Mouse (Mus musculus) liver, embryonic 12.5 days (tissue): ENCODE data around the gene Rgs8. TPM values are rescaled to one million over a fixed set of nuclear protein-coding genes. Genes with fewer than 3 reads are reported as not detected.

Source experiments
- ATAC-seq: fragments of 200-750 bp; cut with Nextera tagmentation; 2 replicates; pipeline ENCODE4 v1.8.0; 2017; ENCODE audit warnings: moderate number of reproducible peaks, mild to moderate bottlenecking, moderate library complexity
- H3K27ac ChIP-seq: fragments of 300-500 bp; sonication (generic); 2 replicates; pipeline ENCODE4 v1.5.1; 2016; ENCODE audit warnings: mild to moderate bottlenecking
- H3K27me3 ChIP-seq: fragments of 300-500 bp; sonication (generic); replicated peaks from 2 replicates; pipeline ENCODE4 v1.6.1; 2016; ENCODE audit warnings: mild to moderate bottlenecking, moderate library complexity
- H3K36me3 ChIP-seq: fragments of 300-500 bp; sonication (generic); 2 replicates; pipeline ENCODE4 v1.6.1; 2016; ENCODE audit warnings: mild to moderate bottlenecking, moderate library complexity
- H3K4me1 ChIP-seq: fragments of 300-500 bp; sonication (generic); 2 replicates; pipeline ENCODE4 v1.6.1; 2016
- H3K4me2 ChIP-seq: fragments of 300-500 bp; sonication (generic); 2 replicates; pipeline ENCODE4 v1.6.1; 2016; ENCODE audit warnings: mild to moderate bottlenecking, moderate library complexity
- H3K4me3 ChIP-seq: fragments of 300-500 bp; sonication (generic); 2 replicates; pipeline ENCODE4 v1.5.1; 2016; ENCODE audit warnings: mild to moderate bottlenecking, moderate library complexity
- H3K9ac ChIP-seq: fragments of 300-500 bp; sonication (generic); 2 replicates; pipeline ENCODE4 v1.6.1; 2016; ENCODE audit warnings: mild to moderate bottlenecking, moderate library complexity
- H3K9me3 ChIP-seq: fragments of 300-500 bp; sonication (generic); replicated peaks from 2 replicates; pipeline ENCODE4 v1.6.1; 2016; ENCODE audit warnings: mild to moderate bottlenecking, moderate library complexity
- WGBS: fragments of 180-500 bp; shearing (Covaris S2); methylation state at CpG from one replicate; pipeline ENCODE4 v1.1.7; 2016; ENCODE audit not compliant: insufficient replicate concordance; 5-methylcytosine and 5-hydroxymethylcytosine counted together
- polyA plus RNA-seq: library from polyadenylated mRNA; unstranded; fragments of >200 nt; fragmentation: Nextera tagmentation; extraction: Ambion mirVana; gene quantifications from 2 replicates; pipeline ENCODE4 v1.2.1, GENCODE M21; 2016

Gene Rgs8
- polyA plus RNA-seq, 1 experiment from 2014 or later, result 0.10 TPM

GRCm38 (mm10) chr1:153739437-153740015, 86.7 kb downstream of the Rgs8 start:
- no peak for ATAC-seq
- H3K4me2 ChIP-seq, result peak overlapping the region; percentile 56
- 0 out of 2 replicates have a peak, but pooled peaks cover 5% of the 10 kb centered on the region for H3K4me1 ChIP-seq
- H3K4me3 ChIP-seq, result peak overlapping the region; percentile 28; the same call in 1 of the 2 replicates
- H3K36me3 ChIP-seq, result no peaks in the 10 kb centered on the region
- WGBS, result 15% methylated on average over 13 of the region's 13 CpGs
- H3K9me3 ChIP-seq, result no peaks in the 10 kb centered on the region
- H3K27me3 ChIP-seq, result peaks cover 73% of the 10 kb centered on the region
- H3K27ac ChIP-seq, result no peak overlapping the region
- no peak overlapping the region for H3K9ac ChIP-seq

GRCm38 (mm10) chr1:153740145-153740544, 87.3 kb downstream of the Rgs8 start, which contains the start of gene Rgs16:
TSS of gene Rgs16 (plus strand) at chr1:153740349.
- Histone ChIP-seq H3K9me3 (no peaks in the 10 kb centered on the region), H3K36me3 (no peaks in the 10 kb centered on the region), H3K4me3 (peak within 1 kb of the TSS; percentile 28), H3K4me1 (0 out of 2 replicates have a peak, but pooled peaks cover 5% of the 10 kb centered on the region), H3K9ac (no peak within 1 kb of the TSS), H3K27ac (no peak within 1 kb of the TSS), H3K4me2 (peak within 1 kb of the TSS; percentile 56), H3K27me3 (peaks cover 68% of the 10 kb centered on the region)
- under 1% methylated on average over 27 of the region's 28 CpGs for WGBS
- ATAC-seq, result peak; percentile 45; the same call in 1 of the 2 replicates

GRCm38 (mm10) chr1:153740775-153741400, 88.1 kb downstream of the Rgs8 start:
- Histone ChIP-seq H3K27ac (no peak overlapping the region), H3K36me3 (no peaks in the 10 kb centered on the region), H3K27me3 (peaks cover 61% of the 10 kb centered on the region), H3K9me3 (no peaks in the 10 kb centered on the region), H3K4me3 (0 out of 2 replicates have a peak overlapping the region, but pooled peaks have one; percentile 28), H3K9ac (no peak overlapping the region), H3K4me1 (0 out of 2 replicates have a peak, but pooled peaks cover 5% of the 10 kb centered on the region), H3K4me2 (peak overlapping the region; percentile 56)
- 39% methylated on average over 12 of the region's 12 CpGs for WGBS
- no peak for ATAC-seq

GRCm38 (mm10) chr1:153741551-153742316, 88.9 kb downstream of the Rgs8 start:
- 60% methylated on average over 18 of the region's 18 CpGs for WGBS
- no peak overlapping the region for H3K27ac ChIP-seq
- no peak overlapping the region for H3K4me3 ChIP-seq
- ATAC-seq, result no peak
- H3K4me1 ChIP-seq, result peaks cover 5% of the 10 kb centered on the region; the same call in 1 of the 2 replicates
- H3K4me2 ChIP-seq, result no peak overlapping the region
- no peaks in the 10 kb centered on the region for H3K9me3 ChIP-seq
- no peaks in the 10 kb centered on the region for H3K36me3 ChIP-seq
- peaks cover 54% of the 10 kb centered on the region for H3K27me3 ChIP-seq
- H3K9ac ChIP-seq, result no peak overlapping the region

DNA sequence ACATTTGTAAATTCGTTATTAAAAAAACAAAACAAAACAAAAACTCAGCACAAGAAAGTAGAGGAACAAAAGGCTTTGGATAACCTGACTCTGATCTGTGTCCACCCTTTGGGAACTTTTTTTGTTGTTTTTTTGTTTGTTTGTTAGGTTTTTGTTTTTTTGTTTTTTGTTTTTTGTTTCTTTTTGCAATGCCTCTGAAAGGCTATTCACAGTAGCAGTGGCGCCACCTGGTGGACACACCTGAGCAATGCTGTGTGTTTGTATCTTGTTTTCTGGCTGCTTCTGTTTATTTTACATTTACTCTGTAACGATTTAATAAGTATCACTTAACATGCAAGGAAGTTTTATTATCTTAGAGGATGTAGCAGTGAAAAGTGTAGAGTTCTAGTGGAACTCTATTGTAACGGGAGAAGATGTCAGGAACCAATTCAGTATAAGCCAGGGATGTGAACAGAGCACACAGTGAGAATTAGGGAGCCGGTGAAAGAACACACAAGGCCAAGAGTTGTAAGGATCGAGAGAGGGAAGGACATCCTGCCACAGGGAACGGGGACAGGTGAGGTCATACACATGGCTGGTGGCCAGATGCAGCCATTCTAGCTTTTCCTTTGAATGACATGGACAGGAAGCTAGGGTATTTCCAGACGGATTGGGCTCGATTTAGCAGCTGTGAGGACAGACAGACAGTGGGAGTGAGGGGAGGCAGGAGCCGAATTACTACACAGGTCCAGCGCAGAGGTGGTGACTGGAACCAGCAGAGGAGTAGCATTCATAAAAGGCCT, 89.7 kb downstream of the Rgs8 start:
- Histone ChIP-seq H3K36me3 (no peaks in the 10 kb centered on the region), H3K4me3 (no peak overlapping the region), H3K4me2 (no peak overlapping the region), H3K9me3 (no peaks in the 10 kb centered on the region), H3K27ac (no peak overlapping the region), H3K9ac (no peak overlapping the region), H3K4me1 (peaks cover 11% of the 10 kb centered on the region), H3K27me3 (peaks cover 45% of the 10 kb centered on the region)
- 44% methylated on average over 11 of the region's 11 CpGs for WGBS
- no peak for ATAC-seq

- no peak overlapping the region for H3K4me2 ChIP-seq
- H3K27ac ChIP-seq, result no peak overlapping the region
- peaks cover 9% of the 10 kb centered on the region for H3K27me3 ChIP-seq
- no peaks in the 10 kb centered on the region for H3K36me3 ChIP-seq
- no peak overlapping the region for H3K9ac ChIP-seq
- WGBS, result 79% methylated on average over 14 of the region's 14 CpGs
- peaks cover 36% of the 10 kb centered on the region for H3K4me1 ChIP-seq
- no peaks in the 10 kb centered on the region for H3K9me3 ChIP-seq
- no peak overlapping the region for H3K4me3 ChIP-seq
- no peak for ATAC-seq
Observed at GRCm38 (mm10) chr1:153746119-153746670, 93.4 kb downstream of the Rgs8 start.

- no peak for ATAC-seq
- no peak overlapping the region for H3K9ac ChIP-seq
- WGBS, result 4% methylated on average over 12 of the region's 12 CpGs
- peaks cover 4% of the 10 kb centered on the region for H3K27me3 ChIP-seq
- peaks cover 42% of the 10 kb centered on the region for H3K4me1 ChIP-seq
- H3K36me3 ChIP-seq, result no peaks in the 10 kb centered on the region
- no peak overlapping the region for H3K4me3 ChIP-seq
- H3K9me3 ChIP-seq, result no peaks in the 10 kb centered on the region
- no peak overlapping the region; the same call in 1 of the 2 replicates for H3K4me2 ChIP-seq
- no peak overlapping the region for H3K27ac ChIP-seq
Observed at GRCm38 (mm10) chr1:153746728-153747127, 93.9 kb downstream of the Rgs8 start.

- peaks cover 52% of the 10 kb centered on the region for H3K4me1 ChIP-seq
- no peaks in the 10 kb centered on the region for H3K9me3 ChIP-seq
- H3K4me3 ChIP-seq, result peak overlapping the region; percentile 56; the same call in 1 of the 2 replicates
- H3K27ac ChIP-seq, result peak overlapping the region; percentile 87
- peak overlapping the region; percentile 65 for H3K4me2 ChIP-seq
- H3K9ac ChIP-seq, result peak overlapping the region; percentile 67; the same call in 1 of the 2 replicates
- ATAC-seq, result no peak
- 54% methylated on average over 12 of the region's 12 CpGs for WGBS
- no peaks in the 10 kb centered on the region for H3K27me3 ChIP-seq
- no peaks in the 10 kb centered on the region for H3K36me3 ChIP-seq
Observed at GRCm38 (mm10) chr1:153747861-153748530, 95.2 kb downstream of the Rgs8 start.

DNA sequence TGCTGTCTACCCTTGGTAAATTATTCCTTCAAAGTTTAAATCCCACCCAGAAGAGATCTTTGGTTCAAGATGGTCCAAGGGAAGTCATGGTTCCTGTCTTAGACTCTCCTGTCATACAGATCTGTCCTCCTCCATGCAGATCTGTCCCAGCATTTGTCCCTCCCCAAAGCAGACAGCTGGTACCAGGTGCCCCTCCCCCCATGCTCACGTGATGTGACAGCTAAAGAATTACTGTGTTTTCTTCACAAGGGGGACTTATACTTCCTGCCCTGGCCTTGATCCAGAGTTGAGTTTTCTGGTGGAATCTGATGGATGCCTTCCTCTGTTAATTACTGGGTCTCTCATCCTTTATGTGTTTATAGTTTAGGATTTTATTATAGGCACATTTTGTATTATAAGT, 95.7 kb downstream of the Rgs8 start:
- Histone ChIP-seq H3K27me3 (no peaks in the 10 kb centered on the region), H3K4me2 (peak overlapping the region; percentile 65), H3K36me3 (peaks cover under 1% of the 10 kb centered on the region; the same call in 1 of the 2 replicates), H3K9ac (peak overlapping the region; percentile 67), H3K4me1 (peaks cover 52% of the 10 kb centered on the region), H3K4me3 (peak overlapping the region; percentile 56), H3K27ac (peak overlapping the region; percentile 87), H3K9me3 (no peaks in the 10 kb centered on the region)
- ATAC-seq, result peak; percentile 21; the same call in 1 of the 2 replicates
- WGBS, result 0% methylated on average over 1 of the region's 1 CpGs

DNA sequence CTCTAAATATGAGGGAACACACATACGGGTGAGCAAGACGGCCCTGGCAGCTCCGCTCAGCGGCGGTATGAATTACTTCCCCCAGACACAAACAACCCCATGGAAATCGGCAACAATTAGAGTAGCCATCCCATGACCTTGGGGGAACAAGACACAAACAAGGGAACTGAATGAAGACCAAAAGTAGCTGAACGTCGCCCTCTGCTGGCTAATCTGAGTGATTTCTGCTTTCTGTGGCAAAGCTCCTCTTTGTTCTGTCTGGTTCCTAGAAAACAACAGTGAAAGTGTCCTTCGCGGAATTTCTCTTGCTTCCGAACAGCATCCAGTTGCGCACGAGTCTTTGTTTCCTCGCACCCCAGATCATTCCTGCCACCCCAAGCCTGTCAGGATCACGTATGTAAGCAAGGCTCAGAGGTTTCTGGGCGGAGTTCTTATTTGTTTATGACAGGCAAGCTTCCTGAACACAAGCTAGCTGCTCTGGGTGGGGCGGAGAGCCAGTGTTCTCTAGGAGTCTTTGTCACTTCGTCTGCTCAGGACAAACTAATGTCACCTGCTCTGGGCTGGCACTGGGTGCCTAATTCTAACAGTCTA, 96.5 kb downstream of the Rgs8 start, which contains the start of gene Rnasel:
TSS of gene Rnasel (plus strand) at position 216 of the 591 bp plus-strand sequence.
- peak within 1 kb of the TSS; percentile 56 for H3K4me3 ChIP-seq
- peak; percentile 75 for ATAC-seq
- H3K27me3 ChIP-seq, result no peaks in the 10 kb centered on the region
- H3K4me2 ChIP-seq, result peak within 1 kb of the TSS; percentile 65
- no peaks in the 10 kb centered on the region for H3K9me3 ChIP-seq
- H3K27ac ChIP-seq, result peak within 1 kb of the TSS; percentile 87
- H3K36me3 ChIP-seq, result peaks cover 6% of the 10 kb centered on the region; the same call in 1 of the 2 replicates
- H3K4me1 ChIP-seq, result peaks cover 55% of the 10 kb centered on the region
- WGBS, result 3% methylated on average over 18 of the region's 18 CpGs
- H3K9ac ChIP-seq, result peak within 1 kb of the TSS; percentile 67
